In genomic region chr5:136881380-136882009, GRCm38 (mm10) we compare ENCODE assay signal across 8 mouse cellular contexts. TPM values are rescaled to one million over a fixed set of nuclear protein-coding genes. Genes with fewer than 3 reads are reported as not detected.
DNase-seq lines count a peak whose midpoint lies in the region; ATAC-seq and TF ChIP-seq lines count a peak whose summit lies in the region.

No protein-coding gene starts in this region.

- H3K4me3 ChIP-seq in CH12.LX (replicated peaks in 1 of 3; ENCODE audit: low read depth in 2 of 3, low read length in 2 of 3, poor library complexity in 1 of 3) = no peak overlapping the region
- peak overlapping the region; percentile 49 for H3K4me3 ChIP-seq in forebrain, embryonic 13.5 days
- 0 out of 2 replicates have a peak overlapping the region, but pooled peaks have one; percentile 0 for H3K4me3 ChIP-seq in liver, postnatal 0 days (ENCODE audit: low read depth, low read length)

- no peak overlapping the region for H3K9ac ChIP-seq in CH12.LX (ENCODE audit: insufficient read depth, low read depth)
- peak overlapping the region; percentile 73 for H3K9ac ChIP-seq in forebrain, embryonic 13.5 days
- H3K9ac ChIP-seq in liver, postnatal 0 days (replicated peaks) = no peak overlapping the region

- peaks cover 6% of the 10 kb centered on the region for H3K9me3 ChIP-seq in CH12.LX (replicated peaks; ENCODE audit: low read length)
- no peaks in the 10 kb centered on the region for H3K9me3 ChIP-seq in forebrain, embryonic 13.5 days (replicated peaks)
- H3K9me3 ChIP-seq in liver, postnatal 0 days (ENCODE audit: low read length) = no peaks in the 10 kb centered on the region

- no peak overlapping the region for H3K27ac ChIP-seq in CH12.LX (ENCODE audit: insufficient read depth, low read depth)
- H3K27ac ChIP-seq in forebrain, embryonic 13.5 days = no peak overlapping the region
- no peak overlapping the region for H3K27ac ChIP-seq in liver, postnatal 0 days (ENCODE audit: low read depth)

- no peaks in the 10 kb centered on the region for H3K36me3 ChIP-seq in CH12.LX (replicated peaks in 1 of 2; ENCODE audit: control insufficient read depth in 1 of 2, insufficient read depth in 1 of 2, low read length in 1 of 2)
- no peaks in the 10 kb centered on the region for H3K36me3 ChIP-seq in forebrain, embryonic 13.5 days (ENCODE audit: poor library complexity, severe bottlenecking)
- H3K36me3 ChIP-seq in liver, postnatal 0 days (replicated peaks; ENCODE audit: insufficient read depth, low read length) = no peaks in the 10 kb centered on the region

- H3K4me2 ChIP-seq in CH12.LX (ENCODE audit: insufficient read depth, low read depth, poor library complexity, severe bottlenecking) = no peak overlapping the region
- peak overlapping the region; percentile 88 for H3K4me2 ChIP-seq in forebrain, embryonic 13.5 days
- peak overlapping the region; percentile 50 for H3K4me2 ChIP-seq in liver, postnatal 0 days (ENCODE audit: low read depth, low read length)

- H3K4me1 ChIP-seq in CH12.LX (ENCODE audit: control insufficient read depth in 1 of 2, insufficient read depth in 2 of 2) = no peaks in the 10 kb centered on the region
- peaks cover 14% of the 10 kb centered on the region for H3K4me1 ChIP-seq in forebrain, embryonic 13.5 days
- H3K4me1 ChIP-seq in liver, postnatal 0 days (ENCODE audit: insufficient read depth) = 0 out of 2 replicates have a peak, but pooled peaks cover 2% of the 10 kb centered on the region

- no peaks in the 10 kb centered on the region for H3K79me2 ChIP-seq in CH12.LX (replicated peaks; ENCODE audit: control insufficient read depth, extremely low read depth, insufficient read depth, poor library complexity, severe bottlenecking)

- DNase-seq in CH12.LX (ENCODE audit: extremely low read depth) = peak; percentile 37
- peak; percentile 79 for DNase-seq in c-Kit-positive CD71-negative TER-119-negative erythroid progenitor cells, embryonic 14.5 days (ENCODE audit: low read depth)
- DNase-seq in heart, postnatal 10 days = peak; percentile 85 to 91
- peak; percentile 27 for DNase-seq in large intestine, adult 2 months (ENCODE audit: low read depth, low spot score)
- DNase-seq in liver, postnatal 0 days = peak; percentile 82
- peak; percentile 95 for DNase-seq in testis, postnatal 10 days (ENCODE audit: low spot score)

- no peak for TF ChIP-seq EP300 in CH12.LX (IDR thresholded peaks at IDR 0.05; ENCODE audit: low read length)
- no peak for TF ChIP-seq EP300 in liver, postnatal 0 days (IDR thresholded peaks at IDR 0.05; ENCODE audit: low read depth)

- TF ChIP-seq CTCF in CH12.LX (conservative IDR thresholded peaks at IDR 0.05 in 1 of 2, IDR thresholded peaks at IDR 0.05 in 1 of 2; ENCODE audit: low read depth in 2 of 2, low read length in 2 of 2) = peak; percentile 23 to 72; a peak in 3 of 4 replicates
- TF ChIP-seq CTCF in liver, postnatal 0 days (IDR thresholded peaks at IDR 0.05; ENCODE audit: low read depth) = peak; percentile 89

- in situ Hi-C loops in CH12.LX (cut with MboI; ENCODE audit: low pct_ligation_motif_present, low pct_unique_long_range_greater_than_20kb, low sequenced_read_pairs) = loop anchor here (5.0 kb wide), 1 partner anchor 89 kb away; no protein-coding TSS in a partner anchor

- intact Hi-C loops in heart, postnatal 10 days (cut with DNase I) = loop anchor here (1.0 to 2.0 kb wide), 2 partner anchors 41 to 90 kb away; no protein-coding TSS in a partner anchor

- TF ChIP-seq RAD21 in CH12.LX (IDR thresholded peaks at IDR 0.05; ENCODE audit: low read depth, low read length) = peak; percentile 39

- TF ChIP-seq POLR2A in CH12.LX (IDR thresholded peaks at IDR 0.05; ENCODE audit: low read depth, low read length) = no peak

- dilution Hi-C loops in CH12.LX (cut with MboI; ENCODE audit: extremely low pct_ligation_motif_present, extremely low pct_unique_long_range_greater_than_20kb, low sequenced_read_pairs) = no loop called here

- WGBS in forebrain, embryonic 13.5 days = 7% methylated on average over 39 of the region's 39 CpGs
- WGBS in large intestine, adult 2 months = 6% methylated on average over 39 of the region's 39 CpGs
- WGBS in liver, postnatal 0 days (ENCODE audit: insufficient replicate concordance) = 3% methylated on average over 36 of the region's 39 CpGs

- H3K27me3 ChIP-seq in CH12.LX (replicated peaks) = peaks cover 86% of the 10 kb centered on the region
- peaks cover 39% of the 10 kb centered on the region for H3K27me3 ChIP-seq in forebrain, embryonic 13.5 days
- peaks cover 37% of the 10 kb centered on the region for H3K27me3 ChIP-seq in liver, postnatal 0 days (ENCODE audit: insufficient read depth, low read length)

- ATAC-seq in forebrain, embryonic 13.5 days = peak; percentile 74; the same call in 1 of the 2 replicates
- ATAC-seq in liver, postnatal 0 days = no peak
- peak; percentile 43; the same call in 1 of the 2 replicates for ATAC-seq in neutrophil, adult 5-6 weeks (ENCODE audit: extremely low read depth, insufficient number of reproducible peaks, low FRiP score, poor library complexity, severe bottlenecking)

TF ChIP-seq in CH12.LX, 34 proteins besides CTCF, POLR2A, EP300 and RAD21:
- TF ChIP-seq TBP (conservative IDR thresholded peaks at IDR 0.05; ENCODE audit: low read depth, low read length) (no peak), PAX5 (IDR thresholded peaks at IDR 0.05; ENCODE audit: low read length) (no peak), SMC3 (IDR thresholded peaks at IDR 0.05; ENCODE audit: low read depth, low read length) (peak; percentile 82), MAX (IDR thresholded peaks at IDR 0.05; ENCODE audit: low read length) (no peak)

RNA-seq across cellular contexts. Expression of gene Col26a1, which starts 1.5 kb away (rescaled TPM):
- total RNA-seq in CH12.LX (2012; rRNA removed) (0.72 TPM in 1 of 2 replicates, not detected in the other), CH12.LX (2014; rRNA removed) (not detected in 2 replicates)
- polyA plus RNA-seq in CH12.LX (2012; ENCODE audit: insufficient read length, low read depth) = not detected in 2 replicates
- 10.7 and 10.9 TPM in 2 replicates for polyA plus RNA-seq in forebrain, embryonic 13.5 days (2015; fragmentation: Nextera tagmentation; extraction: Ambion mirVana)
- 10 to 100 TPM in 1 of 2 experiments, 1 to 10 TPM in 1; 9.7 to 12.7 TPM for total RNA-seq in heart, postnatal 10 days (2021)
- polyA plus RNA-seq in large intestine, adult 2 months (2012; rRNA removed) = 0.15 and 0.16 TPM in 2 replicates
- polyA plus RNA-seq in liver, postnatal 0 days (2015; fragmentation: Nextera tagmentation; extraction: Ambion mirVana) = 0.12 TPM in 1 of 2 replicates, not detected in the other
- not detected in 2 replicates for total RNA-seq in neutrophil, adult 5-6 weeks (2017)

RNA-seq across cellular contexts. Expression of gene Ift22, which starts 26.5 kb away (rescaled TPM):
- 16.8 and 20.7 TPM in 2 replicates for total RNA-seq in CH12.LX (2012; rRNA removed)
- total RNA-seq in CH12.LX (2014; rRNA removed) = 18.5 and 20.5 TPM in 2 replicates
- polyA plus RNA-seq in CH12.LX (2012; ENCODE audit: insufficient read length, low read depth) = 39.0 and 39.6 TPM in 2 replicates
- polyA plus RNA-seq in forebrain, embryonic 13.5 days (2015; fragmentation: Nextera tagmentation; extraction: Ambion mirVana) = 123 and 126 TPM in 2 replicates
- 10 to 100 TPM; 14.4 to 17.2 TPM for total RNA-seq in heart, postnatal 10 days (2021)
- 25.1 and 26.3 TPM in 2 replicates for polyA plus RNA-seq in large intestine, adult 2 months (2012; rRNA removed)
- polyA plus RNA-seq in liver, postnatal 0 days (2015; fragmentation: Nextera tagmentation; extraction: Ambion mirVana) = 9.8 and 11.5 TPM in 2 replicates
- total RNA-seq in neutrophil, adult 5-6 weeks (2017) = 4.4 and 8.8 TPM in 2 replicates

Comparison
In these comparisons a context has a peak if more than half of its experiments do, and no peak if none do; other contexts are left out.
1. DNase-seq: peak in every context shown above with its lines; median percentile 95 in testis, postnatal 10 days; 88 in heart, postnatal 10 days; 82 in liver, postnatal 0 days; 79 in c-Kit-positive CD71-negative TER-119-negative erythroid progenitor cells, embryonic 14.5 days; 37 in CH12.LX; 27 in large intestine, adult 2 months.
2. H3K4me3 ChIP-seq: peak in forebrain, embryonic 13.5 days (single experiment) and liver, postnatal 0 days (single experiment); none in CH12.LX (0 of 3).
3. RNA of gene Col26a1, which starts 1.5 kb away (polyA plus RNA-seq): 10.7 to 10.9 TPM in forebrain, embryonic 13.5 days; 0.15 to 0.16 TPM in large intestine, adult 2 months, 0.12 TPM in liver, postnatal 0 days and not detected in CH12.LX; every median in the first group is over 10 times any median in the second.